Mouse (Mus musculus) midbrain, postnatal 0 days (tissue): ENCODE data around the gene Prdm10. TPM values are rescaled to one million over a fixed set of nuclear protein-coding genes. Genes with fewer than 3 reads are reported as not detected.

Experiments used
- ATAC-seq: fragments of 200-750 bp; cut with Nextera tagmentation; 2 replicates; pipeline ENCODE4 v1.8.0; 2017; ENCODE audit warnings: moderate number of reproducible peaks, mild to moderate bottlenecking, moderate TSS enrichment, moderate library complexity; ENCODE audit not compliant: low FRiP score
- DNase-seq: peaks from one replicate; pipeline ENCODE4 v3.0.0-alpha.2; 2015; ENCODE audit warnings: low spot score
- H3K27ac ChIP-seq: fragments of 300-500 bp; sonication (generic); 2 replicates; pipeline ENCODE4 v1.5.1; 2014; ENCODE audit warnings: low read depth, mild to moderate bottlenecking, low read length, mixed read lengths
- H3K27me3 ChIP-seq: fragments of 300-500 bp; sonication (generic); 2 replicates; pipeline ENCODE4 v1.6.1; 2014; ENCODE audit warnings: low read length, control low read depth, mixed read lengths; ENCODE audit not compliant: insufficient read depth
- H3K36me3 ChIP-seq: fragments of 300-500 bp; sonication (generic); 2 replicates; pipeline ENCODE4 v1.6.1; 2014; ENCODE audit warnings: low read length, control low read depth, mixed read lengths; ENCODE audit not compliant: insufficient read depth
- H3K4me1 ChIP-seq: fragments of 300-500 bp; sonication (generic); 2 replicates; pipeline ENCODE4 v1.6.1; 2014; ENCODE audit warnings: mild to moderate bottlenecking, control low read depth, antibody characterized with exemption, low read length, mixed read lengths; ENCODE audit not compliant: insufficient read depth
- H3K4me2 ChIP-seq: fragments of 300-500 bp; sonication (generic); 2 replicates; pipeline ENCODE4 v1.6.1; 2014; ENCODE audit warnings: low read depth, mild to moderate bottlenecking, low read length, mixed read lengths; ENCODE audit not compliant: poor library complexity, severe bottlenecking
- H3K4me3 ChIP-seq: fragments of 300-500 bp; sonication (generic); 2 replicates; pipeline ENCODE4 v1.5.1; 2014; ENCODE audit warnings: low read depth, mild to moderate bottlenecking, low read length, moderate library complexity
- H3K9ac ChIP-seq: fragments of 300-500 bp; sonication (generic); replicated peaks from 2 replicates; pipeline ENCODE4 v1.6.1; 2014; ENCODE audit warnings: mild to moderate bottlenecking, low read length, moderate library complexity, mixed read lengths; ENCODE audit not compliant: poor library complexity, severe bottlenecking
- H3K9me3 ChIP-seq: fragments of 300-500 bp; sonication (generic); 2 replicates; pipeline ENCODE4 v1.6.1; 2016; ENCODE audit warnings: low read length, control low read depth
- CTCF ChIP-seq: IDR thresholded peaks from 2 replicates; pipeline ENCODE4 v1.5.1; 2016; ENCODE audit warnings: antibody characterized with exemption, mild to moderate bottlenecking
- WGBS: fragments of 180-500 bp; shearing (Covaris S2); extraction: QIAGEN DNeasy Blood & Tissue Kit; methylation state at CpG from one replicate; pipeline ENCODE4 v1.1.7; 2014; 5-methylcytosine and 5-hydroxymethylcytosine counted together
- polyA plus RNA-seq: library from polyadenylated mRNA; unstranded; fragments of >200 nt; fragmentation: Nextera tagmentation; extraction: Ambion mirVana; gene quantifications from 2 replicates; pipeline ENCODE4 v1.2.1, GENCODE M21; 2015
- total RNA-seq: library from RNA; depleted of rRNA; stranded (reverse); fragments of >200 nt; gene quantifications from 2 replicates; pipeline ENCODE4 v1.2.3, GENCODE M21; 2014

Prdm10 gene
- total and polyA plus RNA-seq, 2 experiments from 2014 or later, result 5.0 to 14.8 TPM

DNA sequence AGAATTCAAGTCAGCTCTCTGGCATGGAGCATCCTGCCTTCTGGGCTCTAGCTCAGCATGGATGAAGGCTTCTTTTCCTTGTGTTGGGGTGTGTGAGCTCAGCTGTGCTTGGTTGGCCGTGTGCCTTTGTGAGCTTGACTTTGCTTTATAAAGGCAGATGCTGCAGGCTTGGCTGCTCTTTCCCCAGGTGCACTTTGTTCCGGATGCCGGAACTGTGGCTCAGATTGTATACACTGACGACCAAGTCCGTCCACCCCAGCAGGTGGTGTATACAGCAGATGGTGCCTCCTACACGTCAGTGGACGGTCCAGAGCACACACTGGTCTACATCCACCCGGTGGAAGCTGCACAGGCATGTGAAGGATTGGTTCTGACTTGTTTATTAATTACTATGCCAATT, 35.6 kb downstream of the Prdm10 start:
- no peak overlapping the region for H3K9ac ChIP-seq
- H3K4me3 ChIP-seq, result no peak overlapping the region
- H3K27ac ChIP-seq, result no peak overlapping the region
- 28% methylated on average over 8 of the region's 8 CpGs for WGBS
- H3K4me2 ChIP-seq, result no peak overlapping the region
- H3K27me3 ChIP-seq, result no peaks in the 10 kb centered on the region
- peak; percentile 86 for DNase-seq
- no peaks in the 10 kb centered on the region for H3K9me3 ChIP-seq
- no peaks in the 10 kb centered on the region for H3K4me1 ChIP-seq
- H3K36me3 ChIP-seq, result 0 out of 2 replicates have a peak, but pooled peaks cover 3% of the 10 kb centered on the region
- no peak for TF ChIP-seq CTCF
- peak; percentile 52; the same call in 1 of the 2 replicates for ATAC-seq

DNA sequence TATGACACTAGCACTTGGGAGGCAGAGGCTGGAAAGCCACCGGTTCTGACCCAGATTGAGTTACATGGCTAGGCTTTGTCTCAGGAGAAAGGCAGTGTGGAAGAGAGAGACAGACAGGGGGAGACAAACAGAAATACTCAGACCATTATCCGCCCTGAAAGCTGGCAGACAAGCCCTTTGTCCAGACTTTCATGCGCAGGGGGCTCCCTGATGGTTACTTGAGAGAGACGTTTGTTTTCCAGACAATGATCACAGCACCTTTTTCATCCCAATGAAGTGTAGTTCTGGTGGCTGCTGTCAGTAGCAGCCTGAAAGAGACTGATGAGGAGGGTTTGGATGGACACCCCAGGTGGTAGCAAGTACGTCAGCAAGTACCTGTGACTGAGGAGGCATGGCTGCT, 38.6 kb downstream of the Prdm10 start:
- Histone ChIP-seq H3K36me3 (no peaks in the 10 kb centered on the region), H3K4me1 (no peaks in the 10 kb centered on the region), H3K27ac (no peak overlapping the region), H3K9me3 (no peaks in the 10 kb centered on the region), H3K9ac (no peak overlapping the region), H3K4me3 (no peak overlapping the region), H3K4me2 (no peak overlapping the region), H3K27me3 (no peaks in the 10 kb centered on the region)
- ATAC-seq, result no peak
- no peak for TF ChIP-seq CTCF
- 28% methylated on average over 5 of the region's 5 CpGs for whole genome bisulfite sequencing
- no peak for DNase-seq

DNA sequence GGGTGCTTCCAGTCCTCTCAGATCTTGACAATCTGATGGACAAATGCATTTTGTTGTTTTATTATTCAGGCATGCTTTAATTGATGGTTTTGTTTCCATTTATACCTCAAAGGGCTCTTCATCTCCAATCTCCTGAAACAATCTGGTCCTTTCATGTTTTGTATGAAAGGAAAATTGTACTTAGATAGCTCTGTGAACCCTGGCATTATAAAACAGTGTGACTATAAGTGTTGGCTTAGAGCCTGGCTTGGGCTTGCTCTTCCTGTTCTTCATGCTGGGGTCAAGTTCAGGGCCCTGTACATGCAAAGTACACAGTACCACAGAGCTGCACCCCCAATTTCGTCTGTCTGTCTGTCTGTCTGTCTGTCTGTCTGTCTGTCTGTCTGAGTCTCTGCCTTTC, 40.4 kb downstream of the Prdm10 start:
- no peak overlapping the region for H3K4me2 ChIP-seq
- H3K36me3 ChIP-seq, result no peaks in the 10 kb centered on the region
- no peaks in the 10 kb centered on the region for H3K9me3 ChIP-seq
- no peaks in the 10 kb centered on the region for H3K4me1 ChIP-seq
- WGBS, result 46% methylated on average over 1 of the region's 1 CpGs
- DNase-seq, result no peak
- no peak overlapping the region for H3K4me3 ChIP-seq
- TF ChIP-seq CTCF, result no peak
- no peak overlapping the region for H3K9ac ChIP-seq
- H3K27ac ChIP-seq, result no peak overlapping the region
- no peak for ATAC-seq
- H3K27me3 ChIP-seq, result no peaks in the 10 kb centered on the region

GRCm38 (mm10) chr9:31321526-31321925, 41.2 kb downstream of the Prdm10 start:
- no peak overlapping the region for H3K4me3 ChIP-seq
- no peaks in the 10 kb centered on the region for H3K27me3 ChIP-seq
- DNase-seq (no peak), ATAC-seq (no peak)
- TF ChIP-seq CTCF, result no peak
- H3K4me2 ChIP-seq, result no peak overlapping the region
- H3K4me1 ChIP-seq, result no peaks in the 10 kb centered on the region
- no peak overlapping the region for H3K27ac ChIP-seq
- no peak overlapping the region for H3K9ac ChIP-seq
- H3K36me3 ChIP-seq, result no peaks in the 10 kb centered on the region
- WGBS, result 33% methylated on average over 4 of the region's 4 CpGs
- H3K9me3 ChIP-seq, result no peaks in the 10 kb centered on the region

DNA sequence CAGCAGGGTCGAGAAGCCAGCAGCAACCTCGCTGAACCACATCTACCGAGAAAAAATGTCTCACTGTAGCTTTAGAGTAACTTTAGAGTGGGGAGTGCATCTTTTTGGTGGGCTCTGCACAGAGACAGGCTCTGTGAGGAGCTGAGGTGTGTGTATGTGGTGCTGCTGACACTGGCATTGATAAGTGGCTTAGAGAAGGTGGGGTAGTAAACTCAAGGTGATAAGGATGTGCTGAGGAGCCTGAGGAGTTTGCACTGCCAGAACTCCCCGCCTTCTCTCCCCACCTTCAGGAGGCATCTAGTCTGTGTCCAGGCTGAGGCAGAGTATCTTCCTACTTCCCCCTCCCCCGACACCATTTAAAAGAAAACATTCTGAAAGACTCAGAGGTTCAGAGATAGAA, 41.8 kb downstream of the Prdm10 start:
- Histone ChIP-seq H3K36me3 (no peaks in the 10 kb centered on the region), H3K9me3 (no peaks in the 10 kb centered on the region), H3K27me3 (no peaks in the 10 kb centered on the region), H3K4me1 (no peaks in the 10 kb centered on the region), H3K4me3 (no peak overlapping the region), H3K4me2 (no peak overlapping the region), H3K27ac (no peak overlapping the region), H3K9ac (no peak overlapping the region)
- DNase-seq, result no peak
- WGBS, result 73% methylated on average over 5 of the region's 5 CpGs
- no peak for ATAC-seq
- TF ChIP-seq CTCF, result no peak

- Histone ChIP-seq H3K4me3 (no peak overlapping the region), H3K9ac (no peak overlapping the region), H3K4me2 (no peak overlapping the region), H3K9me3 (no peaks in the 10 kb centered on the region), H3K27ac (no peak overlapping the region), H3K27me3 (no peaks in the 10 kb centered on the region), H3K4me1 (no peaks in the 10 kb centered on the region), H3K36me3 (peaks cover 6% of the 10 kb centered on the region)
- DNase-seq (no peak), ATAC-seq (no peak)
- no peak for TF ChIP-seq CTCF
- WGBS, result 84% methylated on average over 3 of the region's 3 CpGs
Measured at GRCm38 (mm10) chr9:31330816-31331215, 50.5 kb downstream of the Prdm10 start.
